Mouse (Mus musculus) lung, postnatal 0 days (tissue): ENCODE results near the gene Hs3st3a1. TPM values are rescaled to one million over a fixed set of nuclear protein-coding genes. Genes with fewer than 3 reads are reported as not detected.

Experiments
- ATAC-seq: fragments of 200-750 bp; cut with Nextera tagmentation; 2 replicates; pipeline ENCODE4 v1.8.0; 2017; ENCODE audit warnings: moderate library complexity
- DNase-seq: peaks from one replicate; pipeline ENCODE4 v3.0.0-alpha.2; 2016; ENCODE audit warnings: low spot score
- H3K27ac ChIP-seq: fragments of 300-500 bp; sonication (generic); 2 replicates; pipeline ENCODE4 v1.5.1; 2014; ENCODE audit warnings: antibody characterized with exemption, mild to moderate bottlenecking, low read length, mixed read lengths
- H3K27me3 ChIP-seq: fragments of 300-500 bp; sonication (generic); replicated peaks from 2 replicates; pipeline ENCODE4 v1.6.1; 2014; ENCODE audit warnings: low read length, mixed read lengths; ENCODE audit not compliant: insufficient read depth
- H3K36me3 ChIP-seq: fragments of 300-500 bp; sonication (generic); 2 replicates; pipeline ENCODE4 v1.6.1; 2014; ENCODE audit warnings: low read length, mixed read lengths; ENCODE audit not compliant: insufficient read depth
- H3K4me1 ChIP-seq: fragments of 300-500 bp; sonication (generic); 2 replicates; pipeline ENCODE4 v1.6.1; 2014; ENCODE audit warnings: antibody characterized with exemption, low read depth, low read length, mixed read lengths; ENCODE audit not compliant: insufficient read depth
- H3K4me2 ChIP-seq: fragments of 300-500 bp; sonication (generic); replicated peaks from 2 replicates; pipeline ENCODE4 v1.6.1; 2014; ENCODE audit warnings: low read depth, mild to moderate bottlenecking, low read length, moderate library complexity, mixed read lengths
- H3K4me3 ChIP-seq: fragments of 300-500 bp; sonication (generic); 2 replicates; pipeline ENCODE4 v1.5.1; 2014; ENCODE audit warnings: low read depth, low read length
- H3K9ac ChIP-seq: fragments of 300-500 bp; sonication (generic); replicated peaks from 2 replicates; pipeline ENCODE4 v1.6.1; 2014; ENCODE audit warnings: low read depth, mild to moderate bottlenecking
- H3K9me3 ChIP-seq: fragments of 300-500 bp; sonication (generic); 2 replicates; pipeline ENCODE4 v1.6.1; 2016; ENCODE audit warnings: low read length, mixed read lengths
- CTCF ChIP-seq: IDR thresholded peaks from 2 replicates; pipeline ENCODE4 v1.5.1; 2016; ENCODE audit warnings: antibody characterized with exemption, mild to moderate bottlenecking
- EP300 ChIP-seq: IDR thresholded peaks from 2 replicates; pipeline ENCODE4 v1.6.1; 2016; ENCODE audit warnings: antibody characterized with exemption, mild to moderate bottlenecking, control low read depth
- WGBS: fragments of 180-500 bp; shearing (Covaris S2); extraction: QIAGEN DNeasy Blood & Tissue Kit; methylation state at CpG from one replicate; pipeline ENCODE4 v1.1.7; 2014; 5-methylcytosine and 5-hydroxymethylcytosine counted together
- polyA plus RNA-seq: library from polyadenylated mRNA; unstranded; fragments of >200 nt; fragmentation: Nextera tagmentation; extraction: Ambion mirVana; gene quantifications from 2 replicates; pipeline ENCODE4 v1.2.1, GENCODE M21; 2015

Gene Hs3st3a1
- polyA plus RNA-seq, 1 experiment from 2014 or later = 0.26 TPM

- H3K36me3 ChIP-seq = no peaks in the 10 kb centered on the region
- 21% methylated on average over 3 of the region's 3 CpGs for WGBS
- no peaks in the 10 kb centered on the region for H3K27me3 ChIP-seq
- H3K9ac ChIP-seq = no peak overlapping the region
- no peak overlapping the region for H3K27ac ChIP-seq
- no peak overlapping the region for H3K4me3 ChIP-seq
- no peaks in the 10 kb centered on the region for H3K9me3 ChIP-seq
- DNase-seq (peak; percentile 57), ATAC-seq (no peak)
- H3K4me1 ChIP-seq = no peaks in the 10 kb centered on the region; the same call in 1 of the 2 replicates
- no peak for TF ChIP-seq EP300
- no peak for TF ChIP-seq CTCF
- H3K4me2 ChIP-seq = no peak overlapping the region
Observed at GRCm38 (mm10) chr11:64496677-64497076, 61.5 kb downstream of the Hs3st3a1 start.

GRCm38 (mm10) chr11:64500536-64501112 is 65.5 kb downstream of the Hs3st3a1 start:
- no peak overlapping the region for H3K27ac ChIP-seq
- no peak overlapping the region for H3K4me2 ChIP-seq
- H3K27me3 ChIP-seq = no peaks in the 10 kb centered on the region
- no peaks in the 10 kb centered on the region; the same call in 1 of the 2 replicates for H3K4me1 ChIP-seq
- no peak overlapping the region for H3K4me3 ChIP-seq
- WGBS = 88% methylated on average over 5 of the region's 5 CpGs
- H3K9me3 ChIP-seq = 0 out of 2 replicates have a peak, but pooled peaks cover 2% of the 10 kb centered on the region
- H3K36me3 ChIP-seq = no peaks in the 10 kb centered on the region
- TF ChIP-seq CTCF (no peak), EP300 (no peak)
- ATAC-seq = no peak
- no peak overlapping the region for H3K9ac ChIP-seq
- DNase-seq = no peak

GRCm38 (mm10) chr11:64503040-64503439 is 67.9 kb downstream of the Hs3st3a1 start:
- Histone ChIP-seq H3K9ac (no peak overlapping the region), H3K27ac (no peak overlapping the region), H3K27me3 (no peaks in the 10 kb centered on the region), H3K4me2 (no peak overlapping the region), H3K4me3 (no peak overlapping the region), H3K36me3 (no peaks in the 10 kb centered on the region), H3K4me1 (no peaks in the 10 kb centered on the region), H3K9me3 (0 out of 2 replicates have a peak, but pooled peaks cover 2% of the 10 kb centered on the region)
- ATAC-seq = no peak
- TF ChIP-seq CTCF (no peak), EP300 (no peak)
- 82% methylated on average over 3 of the region's 3 CpGs for WGBS
- DNase-seq = no peak

GRCm38 (mm10) chr11:64505924-64506323 is 70.8 kb downstream of the Hs3st3a1 start:
- Histone ChIP-seq H3K27me3 (no peaks in the 10 kb centered on the region), H3K9me3 (0 out of 2 replicates have a peak, but pooled peaks cover 2% of the 10 kb centered on the region), H3K27ac (no peak overlapping the region), H3K4me3 (no peak overlapping the region), H3K9ac (no peak overlapping the region), H3K4me1 (no peaks in the 10 kb centered on the region), H3K4me2 (no peak overlapping the region), H3K36me3 (no peaks in the 10 kb centered on the region)
- WGBS = 83% methylated on average over 1 of the region's 1 CpGs
- DNase-seq (no peak), ATAC-seq (no peak)
- TF ChIP-seq CTCF (no peak), EP300 (no peak)

GRCm38 (mm10) chr11:64507024-64507423 is 71.9 kb downstream of the Hs3st3a1 start:
- Histone ChIP-seq H3K36me3 (no peaks in the 10 kb centered on the region), H3K4me3 (no peak overlapping the region), H3K9ac (no peak overlapping the region), H3K9me3 (0 out of 2 replicates have a peak, but pooled peaks cover 2% of the 10 kb centered on the region), H3K27me3 (no peaks in the 10 kb centered on the region), H3K27ac (no peak overlapping the region), H3K4me2 (no peak overlapping the region), H3K4me1 (no peaks in the 10 kb centered on the region)
- DNase-seq = peak; percentile 21
- TF ChIP-seq EP300 = no peak
- no peak for TF ChIP-seq CTCF
- WGBS = 65% methylated on average over 3 of the region's 3 CpGs
- ATAC-seq = no peak

- Histone ChIP-seq H3K4me3 (no peak overlapping the region), H3K27me3 (no peaks in the 10 kb centered on the region), H3K4me1 (no peaks in the 10 kb centered on the region), H3K36me3 (no peaks in the 10 kb centered on the region), H3K9me3 (0 out of 2 replicates have a peak, but pooled peaks cover under 1% of the 10 kb centered on the region), H3K9ac (no peak overlapping the region), H3K4me2 (no peak overlapping the region), H3K27ac (no peak overlapping the region)
- DNase-seq (no peak), ATAC-seq (no peak)
- 72% methylated on average over 2 of the region's 2 CpGs for WGBS
- TF ChIP-seq CTCF (no peak), EP300 (no peak)
Observed at GRCm38 (mm10) chr11:64509106-64509505, 74.0 kb downstream of the Hs3st3a1 start.
